ENCODE assay signal across 8 mouse cellular contexts in genomic region chr13:44730146-44730864, GRCm38 (mm10). TPM values are rescaled to one million over a fixed set of nuclear protein-coding genes. Genes with fewer than 3 reads are reported as not detected.
DNase-seq lines count a peak whose midpoint lies in the region; ATAC-seq lines count a peak whose summit lies in the region.

No protein-coding gene starts in this region.

- DNase-seq in R1 (ENCODE audit: low read depth, low spot score) = peak; percentile 100
- peak; percentile 100 for DNase-seq in cerebellum, postnatal 25 days
- DNase-seq in frontal cortex, postnatal 25 days (ENCODE audit: low spot score in 2 of 2) = peak; percentile 99
- DNase-seq in hindbrain, embryonic 14.5 days (ENCODE audit: low spot score) = peak; percentile 99
- DNase-seq in layer of hippocampus, postnatal 36 days = peak; percentile 100
- DNase-seq in lung, postnatal 36 days = peak; percentile 100
- peak; percentile 100 for DNase-seq in retina, postnatal 1 day
- peak; percentile 98 to 100 for DNase-seq in urinary bladder, adult 18-20 months (ENCODE audit: low spot score in 2 of 2)

- peak overlapping the region; percentile 96 for H3K4me2 ChIP-seq in hindbrain, embryonic 14.5 days (replicated peaks)

- WGBS in hindbrain, embryonic 14.5 days = 1% methylated on average over 67 of the region's 87 CpGs

- peak; percentile 97 for ATAC-seq in hindbrain, embryonic 14.5 days (ENCODE audit: low FRiP score)

- peak overlapping the region; percentile 88 for H3K9ac ChIP-seq in hindbrain, embryonic 14.5 days

- no peaks in the 10 kb centered on the region for H3K27me3 ChIP-seq in hindbrain, embryonic 14.5 days (ENCODE audit: control insufficient read depth, insufficient read depth, low read length)

- no peaks in the 10 kb centered on the region for H3K36me3 ChIP-seq in hindbrain, embryonic 14.5 days (replicated peaks; ENCODE audit: control insufficient read depth, insufficient read depth)

- peak overlapping the region; percentile 66 for H3K4me3 ChIP-seq in hindbrain, embryonic 14.5 days (replicated peaks; ENCODE audit: low read length)

- peaks cover 19% of the 10 kb centered on the region for H3K4me1 ChIP-seq in hindbrain, embryonic 14.5 days (replicated peaks; ENCODE audit: control insufficient read depth, insufficient read depth, low read length)

- no peaks in the 10 kb centered on the region for H3K9me3 ChIP-seq in hindbrain, embryonic 14.5 days (ENCODE audit: control insufficient read depth, low read length)

- peak overlapping the region; percentile 99 for H3K27ac ChIP-seq in hindbrain, embryonic 14.5 days

RNA-seq across cellular contexts. Expression of gene Jarid2, which starts 1.0 kb away (rescaled TPM):
- 24.4 and 27.2 TPM in 2 replicates for polyA plus RNA-seq in hindbrain, embryonic 14.5 days (2014; fragmentation: Nextera tagmentation; extraction: Ambion mirVana)
- total RNA-seq in layer of hippocampus, postnatal 36 days (2021) = 10 to 100 TPM; 29.8 to 34.0 TPM

Comparison
In these comparisons a context has a peak if more than half of its experiments do, and no peak if none do; other contexts are left out.
1. Peak in every context shown above with its lines: DNase-seq, ATAC-seq, H3K4me3 ChIP-seq and H3K27ac ChIP-seq.